Mouse (Mus musculus): ENCODE data around the gene Fer.

DNA sequence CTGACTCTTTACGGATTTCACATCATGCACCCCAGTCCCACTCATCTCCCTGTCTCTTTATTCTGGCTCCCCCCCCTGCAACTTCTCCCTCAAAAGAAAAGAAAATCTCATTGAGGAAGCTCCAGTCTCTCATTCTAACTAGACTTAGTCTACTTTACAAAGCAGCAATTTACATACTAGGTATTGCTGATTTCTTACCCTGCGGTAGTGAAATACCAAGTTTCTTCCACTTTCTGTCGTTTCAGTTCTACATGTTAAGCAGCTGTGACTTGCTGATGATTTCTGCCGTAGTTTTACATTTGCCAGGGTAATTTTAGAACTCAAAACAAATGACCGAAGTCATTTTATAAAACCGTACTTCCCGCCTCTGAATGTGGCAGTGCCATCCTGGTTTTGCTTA lies 8.9 kb downstream of the Fer start:
- no peak for TF ChIP-seq POLR2A (IDR thresholded peaks at IDR 0.05; ENCODE audit: borderline replicate concordance, extremely low read depth, low read depth, low read length)
- no peak for TF ChIP-seq CTCF (IDR thresholded peaks at IDR 0.05; ENCODE audit: insufficient read depth, low read length)
